Mouse (Mus musculus) kidney, embryonic 14.5 days (tissue): ENCODE data around the gene Etl4. TPM values are rescaled to one million over a fixed set of nuclear protein-coding genes. Genes with fewer than 3 reads are reported as not detected.

ENCODE experiments used
- ATAC-seq: fragments of 200-750 bp; cut with Nextera tagmentation; 2 replicates; pipeline ENCODE4 v1.8.0; 2017; ENCODE audit warnings: moderate number of reproducible peaks, mild to moderate bottlenecking, moderate TSS enrichment, moderate library complexity; ENCODE audit not compliant: low FRiP score, low TSS enrichment
- H3K27ac ChIP-seq: fragments of 300-500 bp; sonication (generic); 2 replicates; pipeline ENCODE4 v1.5.1; 2014; ENCODE audit warnings: low read depth, mild to moderate bottlenecking, low read length, moderate library complexity, mixed read lengths
- H3K27me3 ChIP-seq: fragments of 300-500 bp; sonication (generic); 2 replicates; pipeline ENCODE4 v1.6.1; 2014; ENCODE audit warnings: mild to moderate bottlenecking, low read length; ENCODE audit not compliant: control insufficient read depth, insufficient read depth
- H3K36me3 ChIP-seq: fragments of 300-500 bp; sonication (generic); 2 replicates; pipeline ENCODE4 v1.6.1; 2014; ENCODE audit warnings: low read length, mixed read lengths; ENCODE audit not compliant: control insufficient read depth, insufficient read depth
- H3K4me1 ChIP-seq: fragments of 300-500 bp; sonication (generic); 2 replicates; pipeline ENCODE4 v1.6.1; 2014; ENCODE audit warnings: low read length, mixed read lengths; ENCODE audit not compliant: control insufficient read depth, insufficient read depth
- H3K4me2 ChIP-seq: fragments of 300-500 bp; sonication (generic); replicated peaks from 2 replicates; pipeline ENCODE4 v1.6.1; 2014; ENCODE audit warnings: low read depth, mild to moderate bottlenecking, low read length
- H3K4me3 ChIP-seq: fragments of 300-500 bp; sonication (generic); 2 replicates; pipeline ENCODE4 v1.5.1; 2014; ENCODE audit warnings: mild to moderate bottlenecking, low read length
- H3K9ac ChIP-seq: fragments of 300-500 bp; sonication (generic); 2 replicates; pipeline ENCODE4 v1.6.1; 2014; ENCODE audit warnings: low read depth, mild to moderate bottlenecking, low read length, moderate library complexity
- H3K9me3 ChIP-seq: fragments of 300-500 bp; sonication (generic); 2 replicates; pipeline ENCODE4 v1.6.1; 2016; ENCODE audit warnings: low read length; ENCODE audit not compliant: control insufficient read depth
- WGBS: fragments of 180-500 bp; shearing (Covaris S2); extraction: QIAGEN DNeasy Blood & Tissue Kit; methylation state at CpG from one replicate; pipeline ENCODE4 v1.1.7; 2014; 5-methylcytosine and 5-hydroxymethylcytosine counted together
- polyA plus RNA-seq: library from polyadenylated mRNA; unstranded; fragments of >200 nt; fragmentation: Nextera tagmentation; extraction: Ambion mirVana; gene quantifications from 2 replicates; pipeline ENCODE4 v1.2.1, GENCODE M21; 2014

The Etl4 gene
- polyA plus RNA-seq, 1 experiment from 2014 or later = 93.8 TPM

GRCm38 (mm10) chr2:20603991-20604390 lies 694.4 kb downstream of the Etl4 start:
- Histone ChIP-seq H3K9me3 (no peaks in the 10 kb centered on the region), H3K4me2 (no peak overlapping the region), H3K27me3 (no peaks in the 10 kb centered on the region), H3K27ac (no peak overlapping the region), H3K36me3 (no peaks in the 10 kb centered on the region), H3K4me1 (no peaks in the 10 kb centered on the region), H3K9ac (no peak overlapping the region), H3K4me3 (no peak overlapping the region)
- 92% methylated on average over 6 of the region's 6 CpGs for WGBS
- no peak for ATAC-seq

GRCm38 (mm10) chr2:20609203-20609602 lies 699.6 kb downstream of the Etl4 start:
- Histone ChIP-seq H3K9me3 (no peaks in the 10 kb centered on the region), H3K4me2 (no peak overlapping the region), H3K4me1 (no peaks in the 10 kb centered on the region), H3K36me3 (no peaks in the 10 kb centered on the region), H3K9ac (no peak overlapping the region), H3K27me3 (no peaks in the 10 kb centered on the region), H3K4me3 (no peak overlapping the region), H3K27ac (no peak overlapping the region)
- 77% methylated on average over 8 of the region's 8 CpGs for WGBS
- ATAC-seq = no peak

GRCm38 (mm10) chr2:20615948-20616347 lies 706.4 kb downstream of the Etl4 start:
- no peaks in the 10 kb centered on the region for H3K9me3 ChIP-seq
- H3K36me3 ChIP-seq = no peaks in the 10 kb centered on the region
- H3K4me3 ChIP-seq = no peak overlapping the region
- no peak overlapping the region for H3K9ac ChIP-seq
- no peak for ATAC-seq
- 78% methylated on average over 1 of the region's 1 CpGs for WGBS
- H3K4me2 ChIP-seq = no peak overlapping the region
- no peaks in the 10 kb centered on the region for H3K4me1 ChIP-seq
- no peaks in the 10 kb centered on the region for H3K27me3 ChIP-seq
- no peak overlapping the region for H3K27ac ChIP-seq

GRCm38 (mm10) chr2:20618396-20618795 lies 708.8 kb downstream of the Etl4 start:
- no peak for ATAC-seq
- WGBS = 94% methylated on average over 5 of the region's 5 CpGs
- Histone ChIP-seq H3K27me3 (no peaks in the 10 kb centered on the region), H3K9me3 (no peaks in the 10 kb centered on the region), H3K4me2 (no peak overlapping the region), H3K36me3 (no peaks in the 10 kb centered on the region), H3K27ac (no peak overlapping the region), H3K4me1 (no peaks in the 10 kb centered on the region), H3K4me3 (no peak overlapping the region), H3K9ac (no peak overlapping the region)

GRCm38 (mm10) chr2:20619881-20620280 lies 710.3 kb downstream of the Etl4 start:
- no peaks in the 10 kb centered on the region for H3K9me3 ChIP-seq
- no peaks in the 10 kb centered on the region for H3K36me3 ChIP-seq
- H3K4me2 ChIP-seq = no peak overlapping the region
- no peak overlapping the region for H3K4me3 ChIP-seq
- no peaks in the 10 kb centered on the region for H3K27me3 ChIP-seq
- no peak for ATAC-seq
- no peaks in the 10 kb centered on the region for H3K4me1 ChIP-seq
- H3K27ac ChIP-seq = no peak overlapping the region
- H3K9ac ChIP-seq = no peak overlapping the region
- WGBS = 88% methylated on average over 5 of the region's 5 CpGs

GRCm38 (mm10) chr2:20629156-20629712 lies 719.7 kb downstream of the Etl4 start:
- ATAC-seq = no peak
- Histone ChIP-seq H3K36me3 (no peaks in the 10 kb centered on the region), H3K27ac (no peak overlapping the region), H3K4me2 (no peak overlapping the region), H3K4me3 (no peak overlapping the region), H3K27me3 (no peaks in the 10 kb centered on the region), H3K4me1 (no peaks in the 10 kb centered on the region), H3K9ac (no peak overlapping the region), H3K9me3 (no peaks in the 10 kb centered on the region)
- 88% methylated on average over 8 of the region's 8 CpGs for WGBS

GRCm38 (mm10) chr2:20638604-20639003 lies 729.0 kb downstream of the Etl4 start:
- Histone ChIP-seq H3K36me3 (no peaks in the 10 kb centered on the region), H3K27me3 (no peaks in the 10 kb centered on the region), H3K4me2 (no peak overlapping the region), H3K4me3 (no peak overlapping the region), H3K9me3 (no peaks in the 10 kb centered on the region), H3K27ac (no peak overlapping the region), H3K9ac (no peak overlapping the region), H3K4me1 (no peaks in the 10 kb centered on the region)
- no peak for ATAC-seq
- WGBS = 70% methylated on average over 3 of the region's 3 CpGs

GRCm38 (mm10) chr2:20639721-20640120 lies 730.1 kb downstream of the Etl4 start:
- no peak overlapping the region for H3K4me2 ChIP-seq
- H3K4me1 ChIP-seq = no peaks in the 10 kb centered on the region
- no peaks in the 10 kb centered on the region for H3K36me3 ChIP-seq
- H3K9ac ChIP-seq = no peak overlapping the region
- no peak overlapping the region for H3K27ac ChIP-seq
- H3K9me3 ChIP-seq = no peaks in the 10 kb centered on the region
- H3K27me3 ChIP-seq = no peaks in the 10 kb centered on the region
- no peak overlapping the region for H3K4me3 ChIP-seq
- 87% methylated on average over 2 of the region's 2 CpGs for WGBS
- no peak for ATAC-seq

- Histone ChIP-seq H3K36me3 (no peaks in the 10 kb centered on the region), H3K4me1 (no peaks in the 10 kb centered on the region), H3K9ac (no peak overlapping the region), H3K27ac (no peak overlapping the region), H3K27me3 (no peaks in the 10 kb centered on the region), H3K4me3 (no peak overlapping the region), H3K4me2 (no peak overlapping the region), H3K9me3 (no peaks in the 10 kb centered on the region)
- 60% methylated on average over 9 of the region's 9 CpGs for WGBS
- ATAC-seq = no peak
Measured at GRCm38 (mm10) chr2:20642818-20643217, 733.2 kb downstream of the Etl4 start.
